9 mouse cellular contexts compared by ENCODE assay signal in the genomic region with DNA sequence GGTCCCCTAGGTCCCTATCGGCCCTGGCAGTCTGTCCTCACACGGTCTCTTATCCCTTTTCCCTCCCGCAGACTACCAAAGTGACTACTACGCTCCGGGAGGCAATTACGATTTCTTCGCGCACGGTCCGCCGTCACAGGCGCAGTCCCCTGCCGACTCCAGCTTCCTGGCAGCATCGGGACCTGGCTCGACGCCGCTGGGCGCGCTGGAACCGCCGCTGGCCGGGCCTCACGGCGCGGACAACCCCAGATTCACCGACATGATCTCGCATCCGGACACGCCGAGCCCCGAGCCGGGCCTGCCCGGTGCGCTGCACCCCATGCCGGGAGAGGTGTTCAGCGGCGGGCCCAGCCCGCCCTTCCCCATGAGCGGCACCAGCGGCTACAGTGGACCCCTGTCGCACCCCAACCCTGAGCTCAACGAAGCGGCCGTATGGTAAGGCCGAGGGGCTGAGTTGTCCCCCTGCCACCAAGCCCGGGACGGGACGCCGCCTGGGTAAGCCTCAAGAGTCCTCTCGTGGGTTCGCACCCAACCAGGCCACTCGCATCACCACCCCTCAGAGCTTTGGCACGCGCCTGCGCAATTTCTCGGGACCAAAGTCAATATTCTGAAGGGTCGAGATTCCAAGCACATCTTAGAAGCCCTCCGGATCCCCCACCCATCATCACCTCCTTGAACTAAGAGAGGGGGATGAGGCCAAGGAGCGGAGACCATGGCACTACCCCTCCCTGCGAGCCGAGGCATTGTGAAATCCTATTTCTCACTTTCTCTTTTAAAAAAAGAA. TPM values are rescaled to one million over a fixed set of nuclear protein-coding genes. Genes with fewer than 3 reads are reported as not detected.
DNase-seq lines count a peak whose midpoint lies in the region; ATAC-seq and TF ChIP-seq lines count a peak whose summit lies in the region.
"Had no signal": no experiment of that assay in that cellular context is flagged by ENCODE, and none has a peak within 500 bp of the region (broad histone marks: within the 10 kb centered on the region; RNA-seq: fewer than 3 reads in every experiment).

No protein-coding gene starts in this region.

- H3K4me1 ChIP-seq in liver, embryonic 11.5 days (replicated peaks; ENCODE audit: control insufficient read depth, insufficient read depth, low read length): no peaks in the 10 kb centered on the region
- H3K4me1 ChIP-seq in forebrain, embryonic 10.5 days: peaks cover 56% of the 10 kb centered on the region
- no peaks in the 10 kb centered on the region for H3K4me1 ChIP-seq in intestine, postnatal 0 days (replicated peaks; ENCODE audit: control insufficient read depth, insufficient read depth, low read length)
- peaks cover 8% of the 10 kb centered on the region for H3K4me1 ChIP-seq in neural tube, embryonic 14.5 days (ENCODE audit: control insufficient read depth, insufficient read depth, low read length)

- H3K27me3 ChIP-seq in liver, embryonic 11.5 days (replicated peaks; ENCODE audit: control insufficient read depth, insufficient read depth, low read length): peaks cover 78% of the 10 kb centered on the region
- H3K27me3 ChIP-seq in forebrain, embryonic 10.5 days (ENCODE audit: poor library complexity, severe bottlenecking): peaks cover 91% of the 10 kb centered on the region
- peaks cover 67% of the 10 kb centered on the region for H3K27me3 ChIP-seq in intestine, postnatal 0 days (replicated peaks; ENCODE audit: control insufficient read depth, insufficient read depth, low read length)
- H3K27me3 ChIP-seq in neural tube, embryonic 14.5 days (ENCODE audit: control insufficient read depth, insufficient read depth, low read length): peaks cover 13% of the 10 kb centered on the region

- no peak for ATAC-seq in liver, embryonic 11.5 days (replicated peaks; ENCODE audit: low FRiP score)
- ATAC-seq in intestine, postnatal 0 days: no peak
- ATAC-seq in neural tube, embryonic 14.5 days (ENCODE audit: low read depth): peak; percentile 36; the same call in 1 of the 2 replicates
- no peak for ATAC-seq in megakaryocyte-erythroid progenitor cell, adult 5-6 weeks (replicated peaks; ENCODE audit: low FRiP score, low TSS enrichment, poor library complexity, severe bottlenecking)

- no peak overlapping the region for H3K27ac ChIP-seq in liver, embryonic 11.5 days (ENCODE audit: low read depth, low read length)
- H3K27ac ChIP-seq in forebrain, embryonic 10.5 days: peak overlapping the region; percentile 92
- no peak overlapping the region for H3K27ac ChIP-seq in intestine, postnatal 0 days (ENCODE audit: low read depth, low read length)
- H3K27ac ChIP-seq in neural tube, embryonic 14.5 days (ENCODE audit: low read depth, low read length): peak overlapping the region; percentile 91

- no peak for DNase-seq in liver, embryonic 11.5 days (ENCODE audit: low spot score)
- no peak for DNase-seq in liver
- DNase-seq in forebrain, embryonic 10.5 days (ENCODE audit: extremely low spot score, low spot score): peak; percentile 46
- DNase-seq in left cerebral cortex, adult 11 months (ENCODE audit: low spot score): no peak
- no peak for DNase-seq in Muller cell, postnatal 12 days (ENCODE audit: inconsistent ontology term)

- no peaks in the 10 kb centered on the region for H3K36me3 ChIP-seq in liver, embryonic 11.5 days (ENCODE audit: control insufficient read depth, insufficient read depth, low read length)
- peaks cover 21% of the 10 kb centered on the region for H3K36me3 ChIP-seq in forebrain, embryonic 10.5 days (replicated peaks)
- no peaks in the 10 kb centered on the region for H3K36me3 ChIP-seq in intestine, postnatal 0 days (ENCODE audit: control insufficient read depth, insufficient read depth)
- H3K36me3 ChIP-seq in neural tube, embryonic 14.5 days (ENCODE audit: control insufficient read depth, insufficient read depth, low read length): no peaks in the 10 kb centered on the region

- peak overlapping the region; percentile 17; the same call in 1 of the 2 replicates for H3K4me3 ChIP-seq in liver, embryonic 11.5 days (ENCODE audit: low read depth, low read length)
- peak overlapping the region; percentile 61 for H3K4me3 ChIP-seq in forebrain, embryonic 10.5 days
- H3K4me3 ChIP-seq in intestine, postnatal 0 days (ENCODE audit: low read depth, low read length): peak overlapping the region; percentile 39
- peak overlapping the region; percentile 53 for H3K4me3 ChIP-seq in neural tube, embryonic 14.5 days (ENCODE audit: low read depth, low read length)

- 3% methylated on average over 61 of the region's 61 CpGs for WGBS in liver, embryonic 11.5 days
- 16% methylated on average over 61 of the region's 61 CpGs for WGBS in forebrain, embryonic 10.5 days
- WGBS in intestine, postnatal 0 days: 2% methylated on average over 61 of the region's 61 CpGs
- 1% methylated on average over 60 of the region's 61 CpGs for WGBS in neural tube, embryonic 14.5 days

- TF ChIP-seq CTCF in intestine, postnatal 0 days (IDR thresholded peaks at IDR 0.05; ENCODE audit: low read depth): no peak

- no peak overlapping the region for H3K9ac ChIP-seq in liver, embryonic 11.5 days (ENCODE audit: low read depth, low read length)
- no peak overlapping the region for H3K9ac ChIP-seq in intestine, postnatal 0 days (ENCODE audit: low read depth, low read length)
- H3K9ac ChIP-seq in neural tube, embryonic 14.5 days (replicated peaks; ENCODE audit: low read depth, low read length): peak overlapping the region; percentile 89

- H3K4me2 ChIP-seq in liver, embryonic 11.5 days: peak overlapping the region; percentile 47
- peak overlapping the region; percentile 62 for H3K4me2 ChIP-seq in intestine, postnatal 0 days (replicated peaks; ENCODE audit: low read depth)
- H3K4me2 ChIP-seq in neural tube, embryonic 14.5 days (ENCODE audit: low read depth, low read length): peak overlapping the region; percentile 74

- no peaks in the 10 kb centered on the region for H3K9me3 ChIP-seq in liver, embryonic 11.5 days (ENCODE audit: control insufficient read depth, low read length)
- H3K9me3 ChIP-seq in forebrain, embryonic 10.5 days: no peaks in the 10 kb centered on the region
- H3K9me3 ChIP-seq in intestine, postnatal 0 days (ENCODE audit: control insufficient read depth): no peaks in the 10 kb centered on the region
- H3K9me3 ChIP-seq in neural tube, embryonic 14.5 days (ENCODE audit: control insufficient read depth, low read length): no peaks in the 10 kb centered on the region

RNA-seq across cellular contexts. Expression of a gene that starts 8.6 kb away (rescaled TPM):
- polyA plus RNA-seq in liver, embryonic 11.5 days (2014; fragmentation: Nextera tagmentation; extraction: Ambion mirVana): 0.05 TPM in 1 of 2 replicates, not detected in the other
- 21.3 and 24.8 TPM in 2 replicates for polyA plus RNA-seq in forebrain, embryonic 10.5 days (2016; fragmentation: Nextera tagmentation; extraction: Ambion mirVana)
- polyA plus RNA-seq in intestine, postnatal 0 days (2015; fragmentation: Nextera tagmentation; extraction: Ambion mirVana): 0.04 TPM in 1 of 2 replicates, not detected in the other
- polyA plus RNA-seq in neural tube, embryonic 14.5 days (2014; fragmentation: Nextera tagmentation; extraction: Ambion mirVana): 27.6 and 28.1 TPM in 2 replicates
- total RNA-seq in megakaryocyte-erythroid progenitor cell, adult 5-6 weeks (2014; fragmentation: Nextera tagmentation): not detected in 2 replicates
- not detected in 2 replicates for total RNA-seq in megakaryocyte-erythroid progenitor cell, adult 5-6 weeks (2017)
- total RNA-seq: heart, postnatal 10 days had no signal

RNA-seq across cellular contexts. Expression of a gene that starts 32.5 kb away (rescaled TPM):
- polyA plus RNA-seq in liver, embryonic 11.5 days (2014; fragmentation: Nextera tagmentation; extraction: Ambion mirVana): 2.3 and 2.5 TPM in 2 replicates
- polyA plus RNA-seq in forebrain, embryonic 10.5 days (2016; fragmentation: Nextera tagmentation; extraction: Ambion mirVana): 9.3 and 10.2 TPM in 2 replicates
- 21.2 and 21.5 TPM in 2 replicates for polyA plus RNA-seq in intestine, postnatal 0 days (2015; fragmentation: Nextera tagmentation; extraction: Ambion mirVana)
- 5.8 and 8.3 TPM in 2 replicates for polyA plus RNA-seq in neural tube, embryonic 14.5 days (2014; fragmentation: Nextera tagmentation; extraction: Ambion mirVana)
- total RNA-seq in megakaryocyte-erythroid progenitor cell, adult 5-6 weeks (2014; fragmentation: Nextera tagmentation): 59.5 and 72.1 TPM in 2 replicates
- 58.5 and 67.3 TPM in 2 replicates for total RNA-seq in megakaryocyte-erythroid progenitor cell, adult 5-6 weeks (2017)

RNA-seq across cellular contexts. Expression of a gene that starts 36.2 kb away (rescaled TPM):
- not detected in 2 replicates for polyA plus RNA-seq in liver, embryonic 11.5 days (2014; fragmentation: Nextera tagmentation; extraction: Ambion mirVana)
- not detected in 2 replicates for polyA plus RNA-seq in forebrain, embryonic 10.5 days (2016; fragmentation: Nextera tagmentation; extraction: Ambion mirVana)
- polyA plus RNA-seq in intestine, postnatal 0 days (2015; fragmentation: Nextera tagmentation; extraction: Ambion mirVana): not detected in 2 replicates
- 0.29 TPM in 1 of 2 replicates, not detected in the other for polyA plus RNA-seq in neural tube, embryonic 14.5 days (2014; fragmentation: Nextera tagmentation; extraction: Ambion mirVana)
- not detected in 2 replicates for total RNA-seq in megakaryocyte-erythroid progenitor cell, adult 5-6 weeks (2014; fragmentation: Nextera tagmentation)
- total RNA-seq in megakaryocyte-erythroid progenitor cell, adult 5-6 weeks (2017): not detected in 2 replicates
- total RNA-seq: heart, postnatal 10 days had no signal

Comparison
In these comparisons a context has a peak if more than half of its experiments do, and no peak if none do; other contexts are left out.
1. H3K27ac ChIP-seq: peak in forebrain, embryonic 10.5 days (single experiment) and neural tube, embryonic 14.5 days (single experiment); none in liver, embryonic 11.5 days (single experiment) and intestine, postnatal 0 days (single experiment).
2. RNA of a gene that starts 8.6 kb away (polyA plus RNA-seq): 27.6 to 28.1 TPM in neural tube, embryonic 14.5 days and 21.3 to 24.8 TPM in forebrain, embryonic 10.5 days; 0.05 TPM in liver, embryonic 11.5 days and 0.04 TPM in intestine, postnatal 0 days; every median in the first group is over 10 times any median in the second.
3. Peak in every context shown above with its lines, with median percentiles within 50 percentile points of each other: H3K4me2 ChIP-seq and H3K4me3 ChIP-seq.